Mouse (Mus musculus) kidney, adult 2 months (tissue): ENCODE results near the gene Tnrc18.

ENCODE experiments used
- CTCF ChIP-seq: fragments of 200-500 bp; conservative IDR thresholded peaks from 2 replicates; pipeline ENCODE4 v1.5.1; 2011; ENCODE audit warnings: low read depth, mild to moderate bottlenecking, control low read depth, low read length, moderate library complexity, mixed read lengths; ENCODE audit not compliant: insufficient read depth, insufficient read length
- POLR2A ChIP-seq: fragments of 200-500 bp; IDR thresholded peaks from one replicate; pipeline ENCODE4 v1.6.1; 2011; ENCODE audit warnings: low read depth, low read length, control low read depth

DNA sequence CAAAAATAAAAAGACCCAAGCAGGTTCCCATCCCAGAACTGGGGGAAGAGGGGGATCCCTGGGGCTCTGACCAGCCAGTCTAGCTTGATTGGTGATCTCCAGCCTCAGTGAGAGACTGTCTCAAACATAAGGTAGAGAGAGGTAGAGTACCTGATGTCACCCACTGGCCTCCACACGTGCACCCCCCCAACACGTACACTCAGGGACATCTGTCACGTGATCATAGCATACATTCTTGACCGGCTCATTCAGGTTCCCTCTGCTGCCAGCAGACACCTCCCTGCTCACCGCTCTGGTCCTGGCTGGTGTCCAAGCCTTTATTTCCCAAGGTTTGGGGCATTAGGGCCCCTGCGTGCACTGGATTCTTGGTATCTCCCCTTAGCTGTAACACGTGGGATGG is 108.0 kb downstream of the Tnrc18 start:
- TF ChIP-seq CTCF (no peak), POLR2A (no peak)
